Mouse (Mus musculus) heart, postnatal 0 days (tissue): ENCODE measurements around the gene Aco1.

Experiments used
- CTCF ChIP-seq: IDR thresholded peaks from 2 replicates; pipeline ENCODE4 v1.5.1; 2016; ENCODE audit warnings: antibody characterized with exemption, control low read depth, low read depth
- EP300 ChIP-seq: IDR thresholded peaks from 2 replicates; pipeline ENCODE4 v1.6.1; 2016; ENCODE audit warnings: antibody characterized with exemption, low read depth

GRCm38 (mm10) chr4:40205231-40205903 is 62.5 kb downstream of the Aco1 start:
- no peak for TF ChIP-seq EP300
- no peak for TF ChIP-seq CTCF
